Mouse (Mus musculus): ENCODE data around the gene Apba2.
A peak's percentile ranks its signal among the peaks of the same experiment; 100 is the strongest.

Apba2 gene

GRCm38 (mm10) chr7:64741333-64742307 is 240.1 kb downstream of the Apba2 start:
- DNase-seq: peak; percentile 72

GRCm38 (mm10) chr7:64743610-64744009 is 242.1 kb downstream of the Apba2 start:
- DNase-seq: no peak

- DNase-seq: peak; percentile 10
Measured at GRCm38 (mm10) chr7:64751465-64751864, 250.0 kb downstream of the Apba2 start.

GRCm38 (mm10) chr7:64752133-64752532 is 250.6 kb downstream of the Apba2 start:
- no peak for DNase-seq

GRCm38 (mm10) chr7:64753678-64754077 is 252.2 kb downstream of the Apba2 start:
- DNase-seq: no peak

GRCm38 (mm10) chr7:64754161-64754560 is 252.7 kb downstream of the Apba2 start:
- DNase-seq: no peak

- no peak for DNase-seq
Measured at GRCm38 (mm10) chr7:64755141-64755540, 253.6 kb downstream of the Apba2 start.

GRCm38 (mm10) chr7:64765595-64765994 is 264.1 kb downstream of the Apba2 start:
- DNase-seq: no peak

- no peak for DNase-seq
Measured at GRCm38 (mm10) chr7:64769768-64770167, 268.3 kb downstream of the Apba2 start.

GRCm38 (mm10) chr7:64770779-64771390 is 269.4 kb downstream of the Apba2 start:
- DNase-seq: no peak

- DNase-seq: no peak
Measured at GRCm38 (mm10) chr7:64773465-64773864, 272.0 kb downstream of the Apba2 start.

GRCm38 (mm10) chr7:64776708-64777489 is 275.4 kb downstream of the Apba2 start:
- DNase-seq: no peak

GRCm38 (mm10) chr7:64779501-64779900 is 278.0 kb downstream of the Apba2 start:
- DNase-seq: no peak

- no peak for DNase-seq
Measured at GRCm38 (mm10) chr7:64785040-64785439, 283.5 kb downstream of the Apba2 start.

GRCm38 (mm10) chr7:64791145-64791544 is 289.6 kb downstream of the Apba2 start:
- DNase-seq: no peak

GRCm38 (mm10) chr7:64792031-64792430 is 290.5 kb downstream of the Apba2 start:
- no peak for DNase-seq

- no peak for DNase-seq
Measured at GRCm38 (mm10) chr7:64795554-64795953, 294.0 kb downstream of the Apba2 start.
